Mouse (Mus musculus): ENCODE results near the gene Mbnl3. TPM values are rescaled to one million over a fixed set of nuclear protein-coding genes. Genes with fewer than 3 reads are reported as not detected.

Gene Mbnl3
- total RNA-seq, 2 experiments from 2014 or later, result 26.9 to 45.9 TPM

Other genes with a start within 250 kb of the Mbnl3 start
- 56.3 and 56.4 TPM in 2 replicates for gene Rap2c, start 188.5 kb downstream of the Mbnl3 start, total RNA-seq (2015)
- gene Rap2c, start 188.5 kb downstream of the Mbnl3 start, total RNA-seq (2017), result 45.0 and 47.0 TPM in 2 replicates

Measured in megakaryocyte, adult 5-6 weeks (primary cell).